Mouse (Mus musculus) gastrocnemius, postnatal 10 days (tissue): ENCODE data around the gene Shroom2. TPM values are rescaled to one million over a fixed set of nuclear protein-coding genes. Genes with fewer than 3 reads are reported as not detected.
"Not testable (repeated sequence)": the region's sequence is repeated elsewhere in the genome, so short reads cannot be mapped to it uniquely, and the experiment has no call there.

Source experiments
- DNase-seq: peaks from one replicate; pipeline ENCODE4 v3.0.0; 2021; ENCODE audit warnings: mixed read lengths
- long read RNA-seq, 2 experiments: library from polyadenylated mRNA; stranded (forward); transcript quantifications; one replicate each; pipeline ENCODE4 v2.0.0; 2021
- total RNA-seq, 2 experiments: library from RNA; stranded (reverse); gene quantifications; 2 replicates each; pipeline ENCODE4 v1.2.3; 2021

Gene Shroom2
- 1 to 10 TPM; 4.9 to 6.1 TPM for total RNA-seq
- long read RNA-seq, experiment 1, full-length matches to known transcripts: 1 of 8 reads
- long read RNA-seq, experiment 1, partial matches to known transcripts: 4 of 8 reads
- long read RNA-seq, experiment 1, other reads (novel, unspliced or antisense): 3 of 8 reads
- long read RNA-seq, experiment 2, full-length matches to known transcripts: 1 of 4 reads
- long read RNA-seq, experiment 2, partial matches to known transcripts: 1 of 4 reads
- long read RNA-seq, experiment 2, other reads (novel, unspliced or antisense): 2 of 4 reads

DNA sequence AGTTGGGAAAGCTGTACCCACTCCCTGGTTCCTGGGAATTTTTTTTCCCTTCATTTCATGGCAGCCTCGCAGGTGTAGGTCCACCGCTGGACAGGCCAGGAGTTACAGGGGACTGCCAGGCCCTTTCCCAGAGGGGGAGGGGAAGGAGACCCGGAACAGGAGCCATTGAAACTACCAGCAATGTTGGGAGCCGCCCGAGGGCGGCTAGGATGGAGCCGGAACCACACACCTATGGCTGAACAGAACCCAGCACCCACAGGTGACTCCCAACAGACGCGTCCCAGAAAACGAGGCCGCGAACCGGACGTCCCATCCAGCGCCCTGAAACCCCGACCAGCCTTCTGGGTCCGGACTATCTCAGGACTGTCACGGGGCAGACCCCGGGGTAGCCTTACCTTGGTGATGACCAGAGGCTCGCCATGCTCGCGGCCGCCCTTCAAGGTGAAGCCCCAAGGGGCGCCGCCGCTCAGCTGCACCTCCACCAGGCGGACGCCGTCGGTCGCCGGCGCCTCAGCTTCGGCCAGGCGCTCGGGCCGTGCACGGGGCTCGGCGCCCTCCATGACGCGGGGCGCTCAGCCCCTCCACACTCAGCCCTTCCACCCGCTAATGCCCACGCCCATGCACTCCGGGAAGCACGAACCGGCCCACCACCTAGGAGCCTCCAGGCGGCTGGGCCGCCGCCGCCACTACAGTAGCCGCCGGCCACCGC lies at the start of gene Shroom2:
Gene Shroom2 (minus strand): TSS at position 575 of the 709 bp plus-strand sequence.
- DNase-seq: no peak

DNA sequence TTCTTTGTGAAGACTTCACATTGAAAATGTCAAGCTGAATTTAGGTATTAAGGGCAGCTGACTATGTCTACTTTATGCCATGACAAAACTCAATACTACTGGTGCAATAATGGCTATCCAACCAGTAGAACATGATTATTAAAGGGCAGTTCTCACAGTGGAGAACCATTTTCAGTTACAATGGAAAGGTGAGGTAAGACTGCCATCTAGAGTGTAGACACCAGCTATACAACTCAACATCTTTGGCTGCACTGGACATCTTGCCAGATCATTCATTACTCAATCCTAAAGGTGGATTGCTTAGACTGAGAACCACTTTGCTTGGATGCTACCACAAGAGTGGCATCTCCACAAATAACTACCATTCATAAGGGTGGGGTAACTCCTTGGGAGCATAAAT lies 49.7 kb upstream of the Shroom2 start:
- no peak for DNase-seq

DNA sequence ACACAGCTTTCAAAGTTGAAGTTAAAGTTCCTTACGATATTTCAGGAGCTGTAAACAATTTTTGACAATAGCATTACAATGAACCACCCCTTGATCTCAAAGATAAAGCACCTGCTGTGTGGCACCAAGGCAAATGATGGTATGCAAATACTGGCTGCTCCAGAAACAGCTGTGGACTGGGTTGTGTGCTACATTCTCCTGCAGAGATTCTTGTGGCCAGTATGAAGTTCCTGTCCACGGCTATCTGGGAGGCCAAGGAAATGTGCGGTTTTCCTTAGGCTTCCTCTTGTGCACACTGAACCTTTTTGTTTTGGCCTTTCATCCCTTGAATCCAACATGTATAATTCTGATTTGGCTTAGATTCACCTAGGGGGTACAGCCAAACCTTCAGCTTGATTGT lies 44.1 kb upstream of the Shroom2 start:
- no peak for DNase-seq

DNA sequence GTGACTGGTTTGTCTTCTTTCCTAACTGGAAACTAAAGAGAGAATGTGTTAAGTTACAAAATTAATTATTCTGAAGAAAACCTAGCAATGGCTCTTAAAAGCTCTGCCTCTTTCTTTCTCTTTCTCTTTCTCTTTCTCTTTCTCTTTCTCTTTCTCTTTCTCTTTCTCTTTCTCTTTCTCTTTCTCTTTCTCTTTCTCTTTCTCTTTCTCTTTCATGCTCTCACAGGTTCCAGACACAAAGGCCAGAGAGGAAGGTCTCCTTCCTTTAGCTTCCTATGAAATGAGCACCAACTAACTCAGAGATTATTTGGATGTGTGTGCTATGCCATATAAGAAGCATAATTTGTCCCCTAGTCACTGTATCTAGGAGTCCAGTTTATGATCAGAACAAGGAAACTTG lies 36.1 kb upstream of the Shroom2 start:
- no peak for DNase-seq

DNA sequence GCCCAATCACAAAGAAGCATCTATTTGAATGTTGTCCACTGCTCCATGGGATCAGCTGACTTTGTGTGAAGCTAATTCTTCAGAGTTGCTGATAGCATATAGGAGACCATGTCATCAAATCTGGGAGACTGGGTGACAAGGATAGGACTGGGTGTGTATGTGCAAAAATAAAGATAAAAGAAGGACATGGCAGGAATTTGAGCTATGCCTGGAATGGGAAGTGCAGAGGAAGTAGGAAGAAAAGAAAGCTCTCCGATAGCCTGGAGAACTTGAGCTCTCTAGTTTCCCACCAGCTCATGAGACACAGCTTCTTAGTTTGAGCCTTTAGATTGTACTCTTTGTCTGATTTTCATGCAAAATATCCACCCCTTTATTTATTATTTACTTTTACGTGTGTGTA lies 19.3 kb upstream of the Shroom2 start:
- DNase-seq: no peak

DNA sequence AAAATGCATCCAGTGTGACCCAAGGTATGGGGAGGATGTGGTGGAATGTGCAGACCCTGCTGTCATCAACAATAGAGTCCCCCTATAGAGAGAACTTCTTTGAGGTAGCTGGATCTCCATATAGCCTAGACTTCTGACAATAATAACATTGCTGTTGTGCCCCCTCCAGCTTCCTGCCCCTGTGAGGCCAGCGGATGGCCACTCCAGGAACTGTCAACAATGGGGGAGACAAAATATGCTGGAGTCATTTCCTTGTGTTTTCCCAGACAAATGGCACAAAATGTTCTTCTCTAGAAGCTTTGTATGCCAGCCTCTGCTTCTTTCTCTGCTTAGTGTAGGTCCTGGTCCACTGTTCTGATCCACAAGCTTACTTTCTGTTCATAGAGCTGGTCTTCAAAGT lies 18.9 kb upstream of the Shroom2 start:
- DNase-seq: no peak

DNA sequence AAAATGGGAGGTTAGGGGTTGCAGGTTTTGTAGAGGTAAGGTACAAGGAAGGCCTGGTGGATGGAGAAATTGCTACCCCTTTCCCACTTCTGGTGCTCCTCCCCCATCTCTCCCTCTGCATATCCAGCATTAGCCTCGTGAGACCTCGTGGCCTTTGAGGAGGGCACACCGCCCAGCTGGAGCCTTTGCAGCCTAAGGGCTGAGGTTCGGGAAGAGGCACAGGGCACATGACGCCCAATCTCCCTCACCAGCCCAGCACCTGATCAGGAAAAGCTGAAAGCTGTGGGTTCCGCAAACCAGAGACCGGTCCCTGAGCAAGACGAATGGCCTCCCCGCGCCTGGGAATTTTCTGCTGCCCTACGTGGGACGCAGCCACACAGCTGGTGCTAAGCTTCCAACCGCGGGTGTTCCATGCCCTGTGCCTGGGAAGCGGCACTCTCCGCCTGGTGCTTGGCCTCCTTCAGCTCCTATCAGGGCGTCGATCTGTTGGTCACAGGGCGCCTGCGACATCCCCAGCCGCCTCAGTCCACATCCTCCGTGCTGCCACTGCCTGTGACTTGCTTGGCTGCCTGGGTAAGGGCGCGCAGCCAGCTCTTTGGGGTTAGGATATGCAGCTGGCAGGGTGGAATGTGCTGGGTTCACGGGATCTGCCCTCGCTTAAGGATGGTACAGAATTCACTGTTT lies 12.6 kb upstream of the Shroom2 start, which contains the start of gene Gpr143:
Gene Gpr143 (plus strand): TSS at position 202 of the 684 bp plus-strand sequence.
- peak; percentile 2 for DNase-seq

DNA sequence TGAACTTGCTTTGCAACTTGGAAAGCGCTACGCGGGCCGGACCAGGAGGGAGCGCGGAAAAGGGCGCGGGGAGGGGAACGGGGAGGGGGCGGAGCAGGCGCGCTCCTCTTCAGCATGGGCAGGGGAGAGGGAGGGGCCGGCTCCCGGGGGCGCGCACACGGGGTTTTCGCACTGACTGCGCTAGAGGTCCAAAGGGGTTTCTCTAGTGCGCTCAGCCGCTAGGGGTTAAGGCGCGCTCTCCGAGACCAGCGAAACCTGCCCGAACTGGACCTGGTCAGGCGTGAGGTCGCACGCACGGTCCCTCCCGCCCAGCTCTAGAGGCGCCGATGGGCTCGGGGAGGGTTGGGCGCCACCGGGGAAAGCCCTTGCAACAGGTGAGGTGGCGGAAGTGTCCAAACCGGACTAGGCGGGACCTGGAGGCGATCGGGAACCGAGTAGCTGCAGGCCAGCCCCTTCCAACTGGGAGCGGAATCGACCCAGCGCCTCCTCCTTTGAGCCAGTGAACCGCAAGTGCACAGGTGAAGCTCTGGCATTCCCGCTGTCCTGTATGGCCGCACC lies 414 bp upstream of the Shroom2 start:
- DNase-seq: peak; percentile 28

DNA sequence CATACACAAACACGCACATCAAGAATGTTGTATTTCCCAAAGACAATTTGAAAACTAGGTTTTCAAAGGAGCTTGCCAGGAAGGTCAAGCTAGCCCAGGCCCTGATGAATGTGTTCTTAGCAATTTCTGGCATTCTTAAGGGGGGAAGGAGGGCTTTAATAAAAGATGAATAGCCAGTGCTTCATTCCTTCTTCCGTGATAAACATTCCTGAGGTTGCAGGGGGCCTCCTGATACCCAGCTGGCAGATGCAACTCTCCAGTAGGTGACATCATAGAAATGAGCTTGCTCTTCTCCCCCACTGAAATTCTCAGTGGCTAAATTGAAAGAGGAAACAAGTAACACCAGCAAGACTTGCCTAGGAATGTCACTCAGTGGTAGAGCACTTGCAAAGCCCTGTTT lies 5.1 kb downstream of the Shroom2 start:
- no peak for DNase-seq

DNA sequence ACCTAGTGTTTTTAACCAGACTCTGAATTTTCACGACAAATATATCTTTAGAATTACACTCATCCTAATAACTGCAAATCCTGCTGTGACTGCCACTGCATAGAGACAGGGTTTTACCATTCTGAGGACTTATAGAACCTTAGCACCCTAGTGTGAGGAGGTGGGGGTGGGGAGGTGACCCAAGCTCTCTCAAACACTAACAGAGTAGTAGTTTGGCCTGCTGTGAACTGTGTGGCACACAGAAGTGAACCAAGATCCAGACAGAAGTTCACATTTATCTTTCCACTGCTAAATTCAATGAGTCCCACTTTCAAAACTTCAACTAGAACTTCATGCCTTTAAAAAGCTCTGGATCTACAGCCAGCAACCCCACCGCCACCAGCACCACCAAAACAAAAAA lies 6.4 kb downstream of the Shroom2 start:
- DNase-seq: no peak

DNA sequence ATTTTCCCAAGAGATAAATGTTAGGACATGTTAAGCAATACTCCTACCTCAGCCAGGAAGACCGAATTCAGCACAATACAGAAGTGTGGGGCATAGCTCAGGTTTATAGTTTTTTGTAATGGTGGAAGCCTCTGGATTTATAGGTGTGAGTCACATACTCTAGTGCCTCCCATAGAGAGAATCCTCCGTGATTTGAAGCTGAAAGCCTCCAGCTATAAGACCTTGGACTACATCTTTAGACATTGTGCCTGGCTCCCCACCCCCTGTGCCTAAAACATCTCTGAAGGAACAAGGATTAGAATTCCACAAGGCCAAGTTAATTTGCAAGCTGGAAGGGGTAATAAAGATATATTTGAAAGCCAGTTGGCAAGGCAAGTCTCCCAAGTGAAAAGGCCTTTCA lies 6.8 kb downstream of the Shroom2 start:
- no peak for DNase-seq

DNA sequence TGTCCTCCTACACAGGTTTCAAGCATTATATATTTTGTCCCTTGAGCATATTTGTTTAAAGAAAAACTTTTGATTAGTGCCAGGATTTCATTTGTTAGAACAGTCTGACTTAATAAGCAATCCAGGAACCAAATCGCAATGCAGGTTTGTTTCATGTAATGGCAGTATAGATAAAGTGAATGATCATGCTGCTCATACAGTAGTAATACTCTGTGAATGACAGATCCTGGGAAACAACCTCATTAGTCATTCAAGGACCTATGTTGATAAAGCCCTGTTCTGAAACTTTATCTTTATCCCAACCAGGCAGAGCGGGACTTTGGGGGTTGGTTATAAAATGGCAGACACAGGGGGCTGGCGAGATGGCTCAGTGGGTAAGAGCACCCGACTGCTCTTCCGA lies 13.0 kb downstream of the Shroom2 start:
- DNase-seq: no peak

DNA sequence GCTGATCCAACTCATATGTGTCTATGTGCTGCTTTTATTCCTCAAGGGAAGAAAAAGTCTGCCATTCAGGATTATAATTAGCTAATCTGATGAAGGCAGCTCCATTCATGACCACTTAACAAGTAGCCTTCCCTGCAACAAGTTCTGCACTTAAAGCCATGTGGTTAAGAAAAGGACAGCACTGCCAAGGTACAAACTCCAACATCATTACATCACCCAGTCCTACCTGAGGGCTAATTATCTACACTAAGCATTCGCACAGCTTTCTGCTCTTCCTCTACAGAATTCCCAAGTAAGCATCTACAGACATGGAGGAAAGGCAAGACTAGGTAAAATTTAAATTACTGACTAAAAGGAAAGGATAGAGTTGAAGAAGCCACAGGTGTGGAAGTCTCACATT lies 13.4 kb downstream of the Shroom2 start:
- DNase-seq: no peak

DNA sequence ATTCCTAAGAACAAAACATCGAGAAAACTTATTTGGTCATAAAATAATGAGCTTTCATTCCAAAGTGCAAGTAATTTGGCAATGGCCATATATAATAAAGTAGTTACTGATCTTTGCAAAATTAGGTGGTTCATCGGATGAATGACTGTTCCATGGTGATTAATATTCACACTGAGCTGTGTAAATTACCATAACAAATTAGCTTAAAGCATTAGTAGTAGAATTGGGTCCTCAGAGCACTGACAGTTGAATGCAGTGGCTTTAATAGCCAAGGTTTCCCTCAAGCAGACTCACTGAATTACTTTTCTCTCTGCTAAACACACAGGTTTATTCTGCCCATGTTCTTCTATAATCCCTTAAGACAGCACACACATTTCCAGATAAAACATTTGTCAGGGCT lies 23.3 kb downstream of the Shroom2 start:
- no peak for DNase-seq

DNA sequence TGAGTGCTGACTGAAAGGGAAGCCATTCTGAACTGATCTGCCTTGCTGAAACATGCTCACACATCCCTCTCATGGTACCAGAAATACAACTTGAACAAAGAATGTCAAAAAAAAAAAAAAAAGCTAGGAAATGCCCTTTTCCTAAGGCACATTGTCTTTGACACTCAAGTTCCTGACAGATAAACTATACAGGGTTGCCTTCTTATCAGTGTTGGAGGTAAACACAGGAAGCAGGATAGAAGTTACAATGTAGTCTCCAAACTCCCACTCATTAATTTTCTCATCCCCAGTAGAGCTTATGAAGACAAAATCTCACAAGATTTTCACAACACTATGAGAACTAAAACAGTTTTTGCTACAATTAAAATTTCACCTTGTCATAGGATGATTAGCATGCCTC lies 25.6 kb downstream of the Shroom2 start:
- no peak for DNase-seq

DNA sequence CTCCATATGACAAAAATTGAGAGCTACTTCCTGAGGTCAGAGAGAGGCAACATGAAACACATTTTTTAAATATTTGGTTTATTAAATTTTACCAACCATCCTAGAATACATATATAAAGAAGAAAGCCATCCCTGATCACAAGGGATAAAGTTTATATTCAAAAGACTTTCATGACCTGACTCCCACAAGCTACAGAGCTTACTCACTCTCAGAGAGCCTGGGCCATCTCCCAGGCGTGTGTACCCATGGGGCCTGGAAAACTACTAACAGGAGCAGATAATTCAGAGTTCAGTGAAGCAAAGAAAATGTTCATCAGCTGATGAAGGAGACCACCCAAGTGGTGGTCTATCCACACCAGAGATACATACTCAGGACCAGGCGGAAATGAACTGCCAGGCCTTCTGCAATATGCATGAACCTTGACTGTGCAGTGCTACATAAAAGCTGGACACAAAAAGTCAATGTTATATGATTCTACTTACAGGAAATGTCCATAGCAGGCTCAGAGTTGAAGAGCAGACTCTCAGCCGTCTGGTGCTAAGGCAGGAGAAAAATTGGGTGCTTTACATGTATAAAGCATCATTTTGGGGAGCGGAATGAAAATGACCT lies 30.4 kb downstream of the Shroom2 start:
- DNase-seq: no peak

DNA sequence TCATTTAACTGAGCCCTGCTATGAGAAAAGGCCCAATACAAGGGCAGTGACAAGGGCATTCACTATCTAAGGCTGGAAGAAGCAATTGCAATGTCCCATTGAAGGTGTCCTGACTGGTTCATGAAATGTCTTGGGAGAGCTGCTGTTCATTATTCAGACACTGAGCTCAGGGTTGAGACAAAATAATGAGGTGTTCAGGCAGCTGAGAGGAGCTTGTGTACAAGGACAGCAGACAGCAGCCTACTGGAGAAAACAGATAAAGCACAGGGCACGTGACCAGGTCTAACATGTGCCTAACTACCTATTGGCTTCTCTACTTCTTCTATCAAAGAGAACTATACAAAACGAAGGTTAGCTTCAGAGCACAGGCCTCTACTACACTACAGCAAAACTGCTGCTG lies 31.1 kb downstream of the Shroom2 start:
- no peak for DNase-seq

DNA sequence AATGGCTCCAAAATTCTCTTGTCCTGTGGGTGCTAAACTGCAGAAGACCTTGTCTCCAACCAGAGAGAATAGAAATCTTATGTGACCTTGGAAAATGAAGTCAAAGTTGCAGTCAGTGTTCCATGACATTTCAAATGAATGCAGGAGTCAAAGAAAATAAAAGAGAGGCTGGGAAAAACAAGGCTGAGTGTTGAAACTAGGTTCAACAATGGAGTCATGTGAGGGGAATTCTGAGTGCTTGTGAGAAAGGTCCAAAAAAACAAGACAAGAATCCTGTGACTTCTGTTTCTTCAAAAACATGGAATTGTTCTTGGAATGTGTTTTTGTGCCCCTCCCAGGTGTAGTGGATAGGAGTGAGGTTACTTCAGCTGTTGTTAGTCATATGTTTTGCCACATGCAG lies 34.0 kb downstream of the Shroom2 start:
- DNase-seq: no peak

DNA sequence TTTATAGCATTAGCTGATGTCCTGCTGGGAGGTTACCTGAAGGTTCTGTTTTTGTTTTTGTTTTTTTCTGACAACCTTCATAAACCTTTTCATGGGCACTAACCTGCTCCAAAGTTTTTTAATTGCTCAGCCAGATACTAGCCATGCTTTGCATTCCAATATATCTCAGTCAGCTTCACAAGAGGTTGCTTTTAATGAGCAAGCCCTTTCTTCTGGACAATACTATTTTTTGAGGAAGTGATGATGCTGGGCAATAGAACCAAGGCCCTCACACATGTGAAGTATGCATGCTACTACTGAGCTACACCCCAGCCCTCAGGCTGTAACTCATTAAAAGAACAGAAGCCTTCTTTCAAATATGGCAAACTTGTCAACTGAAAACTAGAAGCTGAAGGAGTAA lies 52.6 kb downstream of the Shroom2 start:
- no peak for DNase-seq

DNA sequence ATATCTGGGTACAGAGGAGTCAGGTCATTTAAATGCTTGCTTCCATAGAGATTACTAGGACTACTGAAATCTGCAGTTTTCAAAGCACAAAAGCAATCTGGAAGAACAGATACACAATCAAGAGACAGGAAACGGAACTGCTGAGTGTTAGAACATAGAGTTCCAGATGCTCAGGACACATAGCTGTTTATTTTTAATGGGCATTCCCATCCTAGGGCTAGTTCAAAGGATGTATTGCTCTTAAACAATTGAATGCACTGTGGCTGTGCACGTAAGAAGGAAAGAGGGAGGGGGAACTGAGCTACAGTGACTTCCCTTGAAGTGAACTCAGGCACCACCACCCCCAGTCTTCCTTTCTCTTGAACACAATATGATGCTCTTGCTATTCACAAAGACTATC lies 58.5 kb downstream of the Shroom2 start:
- DNase-seq: not testable (repeated sequence)

DNA sequence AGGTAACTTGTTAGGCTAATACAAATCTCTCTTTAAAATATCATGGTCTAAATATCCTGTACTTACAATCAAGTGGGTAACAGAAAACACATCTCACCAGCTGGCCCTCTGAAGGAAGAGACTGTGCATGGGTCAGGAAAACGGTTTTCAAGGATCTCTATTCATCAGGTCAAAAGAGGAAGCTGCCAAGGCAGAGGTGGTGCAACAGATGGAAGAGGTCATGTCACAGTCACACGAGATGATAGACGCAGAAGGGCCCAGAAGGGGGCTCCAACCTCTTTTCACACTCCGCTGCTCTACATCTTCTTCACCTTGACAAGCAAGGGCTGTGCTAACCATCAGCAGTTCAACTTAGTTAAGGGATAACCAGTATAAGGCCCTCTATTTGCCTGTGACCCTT lies 60.9 kb downstream of the Shroom2 start:
- DNase-seq: no peak

DNA sequence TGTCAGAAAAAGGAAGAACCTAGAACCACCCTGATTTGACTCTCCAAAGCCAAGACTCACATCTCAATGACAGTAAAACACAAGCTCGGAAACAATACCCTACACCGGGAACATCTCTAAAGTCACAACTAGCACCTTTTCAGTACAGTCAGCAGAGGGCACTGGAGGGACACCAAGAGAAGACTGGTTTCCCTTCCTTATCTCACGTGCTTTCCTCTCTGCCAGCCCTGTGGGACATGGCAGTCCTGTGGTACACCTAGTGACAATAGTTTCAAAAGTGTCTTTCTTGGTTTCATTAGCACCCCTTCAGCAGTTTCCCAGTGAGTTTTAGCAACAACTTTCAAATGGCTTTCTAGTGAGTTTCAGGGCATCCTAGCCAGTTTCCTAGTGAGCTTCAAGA lies 63.9 kb downstream of the Shroom2 start:
- DNase-seq: peak; percentile 12

DNA sequence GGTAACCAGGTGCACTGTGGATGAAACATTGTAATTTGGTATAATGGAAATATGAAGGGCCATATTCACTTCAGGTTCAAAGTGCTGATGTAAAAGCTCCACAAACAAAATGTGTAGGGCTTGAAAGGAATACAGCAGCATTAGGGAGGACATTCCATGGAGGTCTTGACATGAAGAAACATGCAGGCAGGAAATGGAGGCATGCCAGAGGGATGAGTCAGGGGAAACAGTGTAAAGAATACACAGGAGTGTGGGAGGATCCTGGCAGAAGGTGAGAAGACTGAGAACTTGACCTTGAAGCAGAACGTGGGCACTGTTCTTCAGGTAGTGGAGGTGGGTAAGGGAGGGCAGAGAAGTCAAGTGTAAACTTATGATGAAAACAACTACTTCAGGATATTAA lies 65.6 kb downstream of the Shroom2 start:
- no peak for DNase-seq
